Mouse (Mus musculus) CH12.LX (cell line): ENCODE measurements at regions not wholly inside any gene's neighbourhood (a gene's known extent, or its start where the extent isn't known, plus 50 kb on each side); places are given as distances from the start of the nearest gene placed in this dataset.
A peak's percentile ranks its signal among the peaks of the same experiment; 100 is the strongest.

Experiments used
- DNase-seq: peaks from one replicate; pipeline ENCODE4 v3.0.0-alpha.2; 2013; ENCODE audit errors: extremely low read depth
- H3K27ac ChIP-seq: 2 replicates; pipeline ENCODE4 v1.5.1; 2012; ENCODE audit warnings: low read depth, mild to moderate bottlenecking, control low read depth, moderate library complexity; ENCODE audit not compliant: insufficient read depth
- H3K27me3 ChIP-seq: replicated peaks from 2 replicates; pipeline ENCODE3; 2012; ENCODE audit warnings: inconsistent platforms
- H3K36me3 ChIP-seq, 2 experiments: replicated peaks in 1 of 2; 2 replicates each; pipeline versions ENCODE3 to v1.6.1; 2012; ENCODE audit warnings: inconsistent platforms in 1 of 2, low read length in 1 of 2, mild to moderate bottlenecking in 1 of 2, mixed read lengths in 1 of 2, moderate library complexity in 1 of 2; ENCODE audit not compliant: control insufficient read depth in 1 of 2, insufficient read depth in 1 of 2
- H3K4me1 ChIP-seq, 2 experiments: 2 replicates each; pipeline ENCODE4 v1.6.1; 2012; ENCODE audit warnings: inconsistent platforms in 1 of 2, moderate library complexity in 1 of 2; ENCODE audit not compliant: insufficient read depth in 2 of 2, control insufficient read depth in 1 of 2
- H3K4me2 ChIP-seq: 2 replicates; pipeline ENCODE4 v1.6.1; 2012; ENCODE audit warnings: low read depth, mild to moderate bottlenecking, control low read depth; ENCODE audit not compliant: poor library complexity, insufficient read depth, severe bottlenecking
- H3K4me3 ChIP-seq, 3 experiments: fragments of 150-350 bp in 1 of 3; sonication (generic) in 1 of 3; replicated peaks in 1 of 3; 2 replicates each; pipeline versions ENCODE3 to v1.5.1; 2011 to 2012; ENCODE audit warnings: low read depth in 2 of 3, low read length in 2 of 3, mild to moderate bottlenecking in 2 of 3, moderate library complexity in 2 of 3, control low read depth in 1 of 3, improper control_type of control experiment in 1 of 3, inconsistent platforms in 1 of 3, mixed read lengths in 1 of 3; ENCODE audit not compliant: poor library complexity in 1 of 3
- H3K79me2 ChIP-seq: replicated peaks from 2 replicates; pipeline ENCODE4 v1.6.1; 2012; ENCODE audit warnings: mild to moderate bottlenecking, moderate library complexity; ENCODE audit not compliant: control insufficient read depth, poor library complexity, insufficient read depth, severe bottlenecking; ENCODE audit errors: extremely low read depth
- H3K9ac ChIP-seq: 2 replicates; pipeline ENCODE4 v1.6.1; 2012; ENCODE audit warnings: low read depth, mild to moderate bottlenecking, control low read depth, moderate library complexity; ENCODE audit not compliant: insufficient read depth
- H3K9me3 ChIP-seq: replicated peaks from 2 replicates; pipeline ENCODE3; 2012; ENCODE audit warnings: low read length, inconsistent platforms, mixed read lengths
- CHD1 ChIP-seq: IDR thresholded peaks from 2 replicates; pipeline ENCODE4 v1.6.1; 2012; ENCODE audit warnings: low read depth, low read length, improper control_type of control experiment, inconsistent platforms
- CHD2 ChIP-seq: IDR thresholded peaks from 2 replicates; pipeline ENCODE4 v1.6.1; 2011; ENCODE audit warnings: low read length, improper control_type of control experiment
- CTCF ChIP-seq, 2 experiments: IDR thresholded peaks in 1 of 2; conservative IDR thresholded peaks in 1 of 2; 2 replicates each; pipeline ENCODE4 v1.5.1; 2011 to 2012; ENCODE audit warnings: low read depth in 2 of 2, low read length in 2 of 2, improper control_type of control experiment in 1 of 2, inconsistent platforms in 1 of 2, mild to moderate bottlenecking in 1 of 2, moderate library complexity in 1 of 2
- ELF1 ChIP-seq: IDR thresholded peaks from 2 replicates; pipeline ENCODE4 v1.6.1; 2014; ENCODE audit warnings: low read depth, mild to moderate bottlenecking, inconsistent platforms, low read length, improper control_type of control experiment
- EP300 ChIP-seq: IDR thresholded peaks from 2 replicates; pipeline ENCODE4 v1.6.1; 2011; ENCODE audit warnings: low read length, improper control_type of control experiment
- GABPA ChIP-seq: IDR thresholded peaks from 2 replicates; pipeline ENCODE4 v1.6.1; 2012; ENCODE audit warnings: low read depth, low read length, improper control_type of control experiment, inconsistent platforms; ENCODE audit not compliant: insufficient replicate concordance
- IRF4 ChIP-seq: IDR thresholded peaks from 2 replicates; pipeline ENCODE4 v1.6.1; 2014; ENCODE audit warnings: low read depth, mild to moderate bottlenecking, inconsistent platforms, low read length, improper control_type of control experiment
- JUND ChIP-seq: conservative IDR thresholded peaks from 2 replicates; pipeline ENCODE4 v1.6.1; 2011; ENCODE audit warnings: low read depth, low read length, improper control_type of control experiment
- MAFK ChIP-seq: IDR thresholded peaks from 2 replicates; pipeline ENCODE4 v1.6.1; 2011; ENCODE audit warnings: low read length, improper control_type of control experiment; ENCODE audit not compliant: insufficient replicate concordance
- MAZ ChIP-seq: IDR thresholded peaks from 2 replicates; pipeline ENCODE4 v1.6.1; 2012; ENCODE audit warnings: low read depth, mild to moderate bottlenecking, inconsistent platforms, low read length, improper control_type of control experiment, moderate library complexity
- MEF2A ChIP-seq: IDR thresholded peaks from 2 replicates; pipeline ENCODE4 v1.6.1; 2014; ENCODE audit warnings: low read depth, mild to moderate bottlenecking, inconsistent platforms, low read length, improper control_type of control experiment, borderline replicate concordance
- MXI1 ChIP-seq: IDR thresholded peaks from 2 replicates; pipeline ENCODE4 v1.6.1; 2011; ENCODE audit warnings: mild to moderate bottlenecking, low read depth, low read length, improper control_type of control experiment
- MYC ChIP-seq: IDR thresholded peaks from 2 replicates; pipeline ENCODE4 v1.6.1; 2011; ENCODE audit warnings: low read depth, mild to moderate bottlenecking, improper control_type of control experiment, low read length
- NELFE ChIP-seq: IDR thresholded peaks from 2 replicates; pipeline ENCODE4 v1.6.1; 2011; ENCODE audit warnings: low read depth, low read length, improper control_type of control experiment
- NRF1 ChIP-seq: IDR thresholded peaks from 2 replicates; pipeline ENCODE4 v1.6.1; 2014; ENCODE audit warnings: low read depth, mild to moderate bottlenecking, inconsistent platforms, low read length, improper control_type of control experiment, moderate library complexity
- POLR2A ChIP-seq: IDR thresholded peaks from 2 replicates; pipeline ENCODE4 v1.6.1; 2011; ENCODE audit warnings: low read depth, mild to moderate bottlenecking, improper control_type of control experiment, low read length
- POLR2AphosphoS2 ChIP-seq: IDR thresholded peaks from 2 replicates; pipeline ENCODE4 v1.6.1; 2011; ENCODE audit warnings: low read depth, low read length, improper control_type of control experiment
- RAD21 ChIP-seq: IDR thresholded peaks from 2 replicates; pipeline ENCODE4 v1.6.1; 2011; ENCODE audit warnings: low read depth, mild to moderate bottlenecking, low read length, improper control_type of control experiment, moderate library complexity
- TBP ChIP-seq: conservative IDR thresholded peaks from 2 replicates; pipeline ENCODE4 v1.6.1; 2011; ENCODE audit warnings: low read depth, low read length, improper control_type of control experiment
- TCF12 ChIP-seq: IDR thresholded peaks from 2 replicates; pipeline ENCODE4 v1.6.1; 2014; ENCODE audit warnings: low read depth, mild to moderate bottlenecking, inconsistent platforms, low read length, improper control_type of control experiment
- UBTF ChIP-seq: IDR thresholded peaks from 2 replicates; pipeline ENCODE4 v1.6.1; 2012; ENCODE audit warnings: low read depth, mild to moderate bottlenecking, inconsistent platforms, low read length, improper control_type of control experiment, moderate library complexity
- USF1 ChIP-seq: IDR thresholded peaks from 2 replicates; pipeline ENCODE4 v1.6.1; 2014; ENCODE audit warnings: low read depth, mild to moderate bottlenecking, inconsistent platforms, low read length, improper control_type of control experiment
- USF2 ChIP-seq: conservative IDR thresholded peaks from 2 replicates; pipeline ENCODE4 v1.6.1; 2011; ENCODE audit warnings: low read depth, low read length, improper control_type of control experiment
- ZC3H11A ChIP-seq: IDR thresholded peaks from 2 replicates; pipeline ENCODE4 v1.6.1; 2012; ENCODE audit warnings: low read depth, mild to moderate bottlenecking, inconsistent platforms, low read length, improper control_type of control experiment
- ZKSCAN1 ChIP-seq: IDR thresholded peaks from 2 replicates; pipeline ENCODE4 v1.6.1; 2012; ENCODE audit warnings: low read depth, inconsistent platforms, low read length, improper control_type of control experiment, borderline replicate concordance
- ZNF384 ChIP-seq: IDR thresholded peaks from 2 replicates; pipeline ENCODE4 v1.6.1; 2012; ENCODE audit warnings: low read depth, low read length, improper control_type of control experiment, inconsistent platforms
- dilution Hi-C: fragments of 300-500 bp; cut with MboI; formaldehyde crosslinking; loops from 2 replicates; pipeline ENCODE4 v1.14.3; 2020; ENCODE audit warnings: low sequenced_read_pairs; ENCODE audit not compliant: extremely low pct_unique_long_range_greater_than_20kb, extremely low pct_ligation_motif_present
- in situ Hi-C: fragments of 300-500 bp; cut with MboI; formaldehyde crosslinking; loops from 3 replicates; pipeline ENCODE4 v1.14.3; 2019; ENCODE audit warnings: low sequenced_read_pairs, low pct_ligation_motif_present, low pct_unique_long_range_greater_than_20kb, mixed read lengths

- H3K36me3 ChIP-seq = no peaks in the 10 kb centered on the region
- no peaks in the 10 kb centered on the region for H3K27me3 ChIP-seq
- H3K4me2 ChIP-seq = no peak overlapping the region
- no peak for DNase-seq
- peak overlapping the region in 1 of 3 experiments; percentile 9 for H3K4me3 ChIP-seq
- H3K27ac ChIP-seq = no peak overlapping the region
- dilution Hi-C loops (no loop called here), in situ Hi-C loops (no loop called here)
- no peaks in the 10 kb centered on the region for H3K79me2 ChIP-seq
- H3K4me1 ChIP-seq = no peaks in the 10 kb centered on the region
- peaks cover 92% of the 10 kb centered on the region for H3K9me3 ChIP-seq
- no peak overlapping the region for H3K9ac ChIP-seq
- no peak for TF ChIP-seq ZNF384
- no peak for TF ChIP-seq MAFK
- no peak for TF ChIP-seq ZKSCAN1
- TF ChIP-seq CHD1 = no peak
- TF ChIP-seq USF2 = no peak
- TF ChIP-seq TCF12 = no peak
- TF ChIP-seq ELF1 = no peak
- no peak for TF ChIP-seq TBP
- TF ChIP-seq POLR2AphosphoS2 = no peak
- TF ChIP-seq USF1 = no peak
- TF ChIP-seq NELFE = no peak
- no peak for TF ChIP-seq IRF4
- no peak for TF ChIP-seq MYC
- no peak for TF ChIP-seq ZC3H11A
- TF ChIP-seq UBTF = no peak
- no peak for TF ChIP-seq GABPA
- no peak for TF ChIP-seq RAD21
- TF ChIP-seq CHD2 = no peak
- TF ChIP-seq MAZ = no peak
- TF ChIP-seq, all 38 proteins: peak for 0
These were observed 232.5 kb upstream of the Ajap1 start for GRCm38 (mm10) chr4:153714995-153715645.

DNA sequence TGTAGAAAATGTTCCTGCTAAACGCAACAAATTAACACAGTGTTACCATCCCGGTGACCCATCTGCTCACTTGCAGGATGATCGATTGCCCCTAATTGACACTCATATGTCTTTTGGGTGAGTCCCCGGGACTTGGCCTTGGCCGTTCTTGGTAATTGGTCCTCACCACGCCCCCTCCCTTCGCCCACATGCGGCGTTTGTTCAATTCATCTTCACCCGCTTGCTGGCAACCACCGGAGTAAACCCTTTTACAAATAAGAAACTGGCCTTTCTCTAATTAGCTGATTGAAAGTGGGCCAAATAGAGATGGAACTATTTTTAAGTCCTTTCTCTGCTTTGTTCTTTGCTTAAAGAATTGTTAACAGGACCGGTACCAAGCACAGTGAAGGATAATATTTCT lies 234.7 kb upstream of the Ajap1 start:
- dilution Hi-C loops (no loop called here), in situ Hi-C loops (no loop called here)
- no peak overlapping the region for H3K27ac ChIP-seq
- H3K9me3 ChIP-seq = peaks cover 92% of the 10 kb centered on the region
- no peaks in the 10 kb centered on the region for H3K36me3 ChIP-seq
- TF ChIP-seq CHD1 = no peak
- no peak for TF ChIP-seq MEF2A
- TF ChIP-seq EP300 = no peak
- no peak for TF ChIP-seq CTCF (conservative IDR thresholded peaks at IDR 0.05 in 1 of 2, IDR thresholded peaks at IDR 0.05 in 1 of 2; ENCODE audit: low read depth in 2 of 2, low read length in 2 of 2)
- TF ChIP-seq TBP = no peak
- no peak for TF ChIP-seq MAZ
- TF ChIP-seq MXI1 = no peak
- no peak for TF ChIP-seq POLR2A
- TF ChIP-seq MYC = no peak
- TF ChIP-seq JUND = no peak
- TF ChIP-seq TCF12 = no peak
- TF ChIP-seq ZNF384 = no peak
- no peak for TF ChIP-seq UBTF
- TF ChIP-seq USF2 = no peak
- TF ChIP-seq NRF1 = no peak
- TF ChIP-seq, all 38 proteins: peak for 0
- DNase-seq = no peak
- Histone ChIP-seq H3K4me2 (no peak overlapping the region), H3K9ac (no peak overlapping the region), H3K79me2 (no peaks in the 10 kb centered on the region), H3K27me3 (no peaks in the 10 kb centered on the region), H3K4me3 (no peak overlapping the region), H3K4me1 (no peaks in the 10 kb centered on the region)
